Mouse (Mus musculus) spleen, postnatal 14 days (tissue): ENCODE measurements around the gene Hhat.
A peak's percentile ranks its signal among the peaks of the same experiment; 100 is the strongest.

Experiments used
- DNase-seq, 2 experiments: peaks; one replicate each; pipeline ENCODE4 v3.0.0; 2021 to 2022; ENCODE audit warnings: low spot score in 2 of 2

Hhat gene

GRCm38 (mm10) chr1:192785046-192785961 is 14.3 kb upstream of the Hhat start:
- no peak for DNase-seq

GRCm38 (mm10) chr1:192784374-192784773 is 13.4 kb upstream of the Hhat start:
- no peak for DNase-seq

- DNase-seq = no peak
Observed at GRCm38 (mm10) chr1:192781256-192781655, 10.2 kb upstream of the Hhat start.

GRCm38 (mm10) chr1:192778869-192779514 is 8.0 kb upstream of the Hhat start:
- DNase-seq = no peak

GRCm38 (mm10) chr1:192778206-192778605 is 7.2 kb upstream of the Hhat start:
- no peak for DNase-seq

GRCm38 (mm10) chr1:192770130-192770494 is 911 bp downstream of the Hhat start:
- no peak for DNase-seq

- DNase-seq = no peak
Observed at GRCm38 (mm10) chr1:192765531-192765930, 5.5 kb downstream of the Hhat start.

GRCm38 (mm10) chr1:192764547-192764946 is 6.5 kb downstream of the Hhat start:
- DNase-seq = no peak

GRCm38 (mm10) chr1:192762946-192763933 is 7.8 kb downstream of the Hhat start:
- peak in 1 of 2 experiments; percentile 10 for DNase-seq

GRCm38 (mm10) chr1:192756674-192757073 is 14.3 kb downstream of the Hhat start:
- no peak for DNase-seq

- no peak for DNase-seq
Observed at GRCm38 (mm10) chr1:192755685-192756606, 15.1 kb downstream of the Hhat start.

GRCm38 (mm10) chr1:192755246-192755645 is 15.8 kb downstream of the Hhat start:
- DNase-seq = no peak

- no peak for DNase-seq
Observed at GRCm38 (mm10) chr1:192754268-192754667, 16.8 kb downstream of the Hhat start.

- no peak for DNase-seq
Observed at GRCm38 (mm10) chr1:192752659-192753601, 18.1 kb downstream of the Hhat start.

- DNase-seq = no peak
Observed at GRCm38 (mm10) chr1:192750042-192750437, 21.0 kb downstream of the Hhat start.

- no peak for DNase-seq
Observed at GRCm38 (mm10) chr1:192749270-192750041, 21.6 kb downstream of the Hhat start.

GRCm38 (mm10) chr1:192746201-192746600 is 24.8 kb downstream of the Hhat start:
- DNase-seq = no peak

GRCm38 (mm10) chr1:192745240-192746101 is 25.6 kb downstream of the Hhat start:
- DNase-seq = peak; percentile 56 to 75
